Mouse (Mus musculus): ENCODE measurements around the gene Smim12. TPM values are rescaled to one million over a fixed set of nuclear protein-coding genes. Genes with fewer than 3 reads are reported as not detected.

Gene Smim12
- total and polyA plus RNA-seq, 2 experiments from 2014 or later = 58.6 to 69.0 TPM

- no peaks in the 10 kb centered on the region for H3K9me3 ChIP-seq (replicated peaks; ENCODE audit: control insufficient read depth, low read length)
- DNase-seq (ENCODE audit: low spot score) (peak; percentile 60), ATAC-seq (ENCODE audit: insufficient read depth, low read depth) (peak; percentile 79)
- H3K36me3 ChIP-seq (replicated peaks; ENCODE audit: control insufficient read depth, insufficient read depth, low read length) = no peaks in the 10 kb centered on the region
- no peak overlapping the region for H3K4me3 ChIP-seq (ENCODE audit: low read depth, low read length)
- H3K4me2 ChIP-seq (ENCODE audit: low read depth, low read length) = no peak overlapping the region
- no peak for TF ChIP-seq CTCF (IDR thresholded peaks at IDR 0.05; ENCODE audit: low read depth)
- TF ChIP-seq EP300 (IDR thresholded peaks at IDR 0.05; ENCODE audit: low read depth) = 0 out of 2 replicates have a peak, but pooled peaks have one; percentile 22
- no peaks in the 10 kb centered on the region for H3K27me3 ChIP-seq (ENCODE audit: control insufficient read depth, insufficient read depth, low read length)
- no peak overlapping the region for H3K9ac ChIP-seq (replicated peaks; ENCODE audit: low read depth, low read length)
- 40% methylated on average over 6 of the region's 6 CpGs for WGBS
- H3K27ac ChIP-seq (ENCODE audit: low read depth) = no peak overlapping the region
- H3K4me1 ChIP-seq (ENCODE audit: control insufficient read depth, insufficient read depth) = no peaks in the 10 kb centered on the region
Observed at GRCm38 (mm10) chr4:127289039-127289548, 45.5 kb downstream of the Smim12 start.

- Histone ChIP-seq H3K9ac (replicated peaks; ENCODE audit: low read depth, low read length) (no peak overlapping the region), H3K36me3 (replicated peaks; ENCODE audit: control insufficient read depth, insufficient read depth, low read length) (no peaks in the 10 kb centered on the region), H3K9me3 (replicated peaks; ENCODE audit: control insufficient read depth, low read length) (no peaks in the 10 kb centered on the region), H3K4me1 (ENCODE audit: control insufficient read depth, insufficient read depth) (no peaks in the 10 kb centered on the region), H3K4me3 (ENCODE audit: low read depth, low read length) (no peak overlapping the region), H3K27me3 (ENCODE audit: control insufficient read depth, insufficient read depth, low read length) (no peaks in the 10 kb centered on the region), H3K27ac (ENCODE audit: low read depth) (no peak overlapping the region), H3K4me2 (ENCODE audit: low read depth, low read length) (no peak overlapping the region)
- ATAC-seq (ENCODE audit: insufficient read depth, low read depth) (no peak), DNase-seq (ENCODE audit: low spot score) (no peak)
- WGBS = 79% methylated on average over 5 of the region's 5 CpGs
- TF ChIP-seq CTCF (IDR thresholded peaks at IDR 0.05; ENCODE audit: low read depth) (no peak), EP300 (IDR thresholded peaks at IDR 0.05; ENCODE audit: low read depth) (no peak)
Observed at GRCm38 (mm10) chr4:127292631-127293030, 49.0 kb downstream of the Smim12 start.

Other genes with a start within 250 kb of the Smim12 start
- 106 and 126 TPM in 2 replicates for gene Sfpq, start 222.5 kb upstream of the Smim12 start, total RNA-seq (2014; rRNA removed; ENCODE audit: low replicate concordance)
- 37.1 and 39.8 TPM in 2 replicates for gene Sfpq, start 222.5 kb upstream of the Smim12 start, polyA plus RNA-seq (2015; fragmentation: Nextera tagmentation; extraction: Ambion mirVana)
- gene Zmym1, start 182.6 kb upstream of the Smim12 start, total RNA-seq (2014; rRNA removed; ENCODE audit: low replicate concordance) = 3.2 and 6.6 TPM in 2 replicates
- 6.4 and 9.3 TPM in 2 replicates for gene Zmym1, start 182.6 kb upstream of the Smim12 start, polyA plus RNA-seq (2015; fragmentation: Nextera tagmentation; extraction: Ambion mirVana)
- 9.1 and 9.9 TPM in 2 replicates for gene Zmym6, start 166.4 kb upstream of the Smim12 start, total RNA-seq (2014; rRNA removed; ENCODE audit: low replicate concordance)
- 7.0 and 7.8 TPM in 2 replicates for gene Zmym6, start 166.4 kb upstream of the Smim12 start, polyA plus RNA-seq (2015; fragmentation: Nextera tagmentation; extraction: Ambion mirVana)
- gene Tmem35b, start 120.1 kb upstream of the Smim12 start, total RNA-seq (2014; rRNA removed; ENCODE audit: low replicate concordance) = 1.8 and 8.2 TPM in 2 replicates
- gene Tmem35b, start 120.1 kb upstream of the Smim12 start, polyA plus RNA-seq (2015; fragmentation: Nextera tagmentation; extraction: Ambion mirVana) = 9.1 and 10.2 TPM in 2 replicates
- 0.15 and 0.57 TPM in 2 replicates for gene Dlgap3, start 74.6 kb upstream of the Smim12 start, total RNA-seq (2014; rRNA removed; ENCODE audit: low replicate concordance)
- 0.12 and 0.15 TPM in 2 replicates for gene Dlgap3, start 74.6 kb upstream of the Smim12 start, polyA plus RNA-seq (2015; fragmentation: Nextera tagmentation; extraction: Ambion mirVana)
- 38.4 and 45.0 TPM in 2 replicates for gene Gja4, start 70.3 kb downstream of the Smim12 start, total RNA-seq (2014; rRNA removed; ENCODE audit: low replicate concordance)
- gene Gja4, start 70.3 kb downstream of the Smim12 start, polyA plus RNA-seq (2015; fragmentation: Nextera tagmentation; extraction: Ambion mirVana) = 20.7 and 23.4 TPM in 2 replicates
- not detected in 2 replicates for gene Gjb3, start 87.1 kb downstream of the Smim12 start, total RNA-seq (2014; rRNA removed; ENCODE audit: low replicate concordance)
- 0.16 and 0.18 TPM in 2 replicates for gene Gjb3, start 87.1 kb downstream of the Smim12 start, polyA plus RNA-seq (2015; fragmentation: Nextera tagmentation; extraction: Ambion mirVana)
- gene Gjb4, start 110.3 kb downstream of the Smim12 start, total RNA-seq (2014; rRNA removed; ENCODE audit: low replicate concordance) = not detected in 2 replicates
- gene Gjb4, start 110.3 kb downstream of the Smim12 start, polyA plus RNA-seq (2015; fragmentation: Nextera tagmentation; extraction: Ambion mirVana) = not detected in 2 replicates
- 1.7 and 2.7 TPM in 2 replicates for gene Gjb5, start 114.4 kb downstream of the Smim12 start, total RNA-seq (2014; rRNA removed; ENCODE audit: low replicate concordance)
- 0.51 and 0.63 TPM in 2 replicates for gene Gjb5, start 114.4 kb downstream of the Smim12 start, polyA plus RNA-seq (2015; fragmentation: Nextera tagmentation; extraction: Ambion mirVana)

Data from heart, postnatal 0 days (tissue).